Mouse (Mus musculus) heart, embryonic 10.5 days (tissue): ENCODE measurements around the gene Dnah7b. TPM values are rescaled to one million over a fixed set of nuclear protein-coding genes. Genes with fewer than 3 reads are reported as not detected.
"Not testable (repeated sequence)": the region's sequence is repeated elsewhere in the genome, so short reads cannot be mapped to it uniquely, and the experiment has no call there.

Experiments
- DNase-seq: peaks from one replicate; pipeline ENCODE4 v3.0.0-alpha.2; 2017; ENCODE audit warnings: low spot score
- H3K27ac ChIP-seq: fragments of 300-500 bp; sonication (generic); 2 replicates; pipeline ENCODE4 v1.5.1; 2016; ENCODE audit warnings: mild to moderate bottlenecking
- H3K27me3 ChIP-seq: fragments of 300-500 bp; sonication (generic); 2 replicates; pipeline ENCODE4 v1.6.1; 2016; ENCODE audit warnings: mild to moderate bottlenecking; ENCODE audit not compliant: poor library complexity, insufficient read depth, severe bottlenecking
- H3K36me3 ChIP-seq: fragments of 300-500 bp; sonication (generic); 2 replicates; pipeline ENCODE4 v1.6.1; 2016; ENCODE audit warnings: mild to moderate bottlenecking, moderate library complexity
- H3K4me1 ChIP-seq: fragments of 300-500 bp; sonication (generic); 2 replicates; pipeline ENCODE4 v1.6.1; 2016; ENCODE audit warnings: mild to moderate bottlenecking
- H3K4me3 ChIP-seq: fragments of 300-500 bp; sonication (generic); 2 replicates; pipeline ENCODE4 v1.5.1; 2016; ENCODE audit warnings: mild to moderate bottlenecking, moderate library complexity
- H3K9me3 ChIP-seq: fragments of 300-500 bp; sonication (generic); 2 replicates; pipeline ENCODE4 v1.6.1; 2016; ENCODE audit warnings: mild to moderate bottlenecking, moderate library complexity
- WGBS: fragments of 180-500 bp; shearing (Covaris S2); methylation state at CpG from one replicate; pipeline ENCODE4 v1.1.7; 2016; 5-methylcytosine and 5-hydroxymethylcytosine counted together
- polyA plus RNA-seq: library from polyadenylated mRNA; unstranded; fragments of >200 nt; fragmentation: Nextera tagmentation; extraction: Ambion mirVana; gene quantifications from 2 replicates; pipeline ENCODE4 v1.2.1, GENCODE M21; 2016

The Dnah7b gene
- polyA plus RNA-seq, 1 experiment from 2014 or later: 2.6 TPM

DNA sequence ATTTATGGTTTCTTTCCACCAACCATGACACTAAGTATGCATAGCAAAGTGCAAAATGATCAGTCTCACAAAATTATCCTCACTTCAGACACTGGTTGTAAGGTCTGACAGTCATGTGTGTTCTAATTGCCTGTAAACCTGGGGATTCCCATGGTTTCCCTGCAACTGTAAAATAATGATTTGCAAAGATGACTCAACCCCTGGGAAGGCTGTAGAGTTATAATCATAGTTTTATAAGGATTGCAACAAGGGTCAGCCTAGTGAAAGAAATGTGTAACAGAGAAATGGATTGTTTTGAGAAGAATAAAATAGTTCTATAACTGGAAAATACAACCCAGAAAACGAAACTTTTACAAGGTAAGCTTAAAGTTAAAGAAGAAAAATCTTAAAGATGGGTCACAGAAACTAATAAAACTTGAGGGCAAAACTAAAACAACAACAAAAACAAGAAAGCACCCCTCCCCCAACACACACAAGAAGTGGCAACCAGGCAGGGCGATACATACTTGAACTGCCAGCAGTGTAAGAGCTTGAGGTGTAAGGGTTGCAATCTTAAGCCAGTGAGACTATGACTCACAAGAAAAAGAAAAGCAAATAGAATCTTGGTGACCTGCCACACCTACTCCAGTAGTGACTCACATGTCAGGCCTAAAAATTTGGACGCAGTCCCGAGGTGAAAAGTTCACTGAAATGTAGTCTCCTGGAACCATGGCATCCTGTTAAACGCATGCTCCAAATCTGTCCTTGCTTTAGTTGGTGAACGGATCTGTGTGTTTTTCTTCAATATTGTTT lies 342.4 kb downstream of the Dnah7b start:
- no peaks in the 10 kb centered on the region for H3K27me3 ChIP-seq
- no peak overlapping the region for H3K4me3 ChIP-seq
- H3K27ac ChIP-seq: no peak overlapping the region
- H3K36me3 ChIP-seq: no peaks in the 10 kb centered on the region
- no peak for DNase-seq
- WGBS: 80% methylated on average over 6 of the region's 6 CpGs
- H3K4me1 ChIP-seq: no peaks in the 10 kb centered on the region
- H3K9me3 ChIP-seq: no peaks in the 10 kb centered on the region

GRCm38 (mm10) chr1:46414798-46415197 lies 348.7 kb downstream of the Dnah7b start:
- H3K27ac ChIP-seq, H3K36me3 ChIP-seq, H3K9me3 ChIP-seq, H3K4me1 ChIP-seq, H3K27me3 ChIP-seq, DNase-seq, H3K4me3 ChIP-seq: not testable (repeated sequence)
- WGBS: 77% methylated on average over 7 of the region's 7 CpGs

DNA sequence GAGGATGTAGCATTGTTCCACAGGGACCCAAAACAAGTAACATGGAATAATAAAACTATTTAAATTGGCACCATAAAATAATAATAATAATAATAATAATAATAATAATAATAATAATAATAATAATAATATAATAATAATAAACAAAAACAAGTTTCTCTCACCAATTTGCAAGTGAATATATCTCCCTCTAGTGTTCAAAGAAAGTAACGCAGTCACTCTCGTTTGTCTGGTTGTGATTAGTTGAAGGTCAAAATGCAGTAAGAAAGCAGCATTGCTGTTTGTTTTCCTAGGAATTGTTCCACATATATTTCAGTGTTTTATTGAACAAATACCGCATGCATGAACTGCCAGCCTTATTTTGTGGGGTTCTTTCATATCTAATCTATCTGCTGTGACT lies 350.8 kb downstream of the Dnah7b start:
- not testable (repeated sequence) for H3K4me3 ChIP-seq, H3K36me3 ChIP-seq, H3K27ac ChIP-seq, DNase-seq, H3K4me1 ChIP-seq, H3K27me3 ChIP-seq, H3K9me3 ChIP-seq
- WGBS: 16% methylated on average over 3 of the region's 3 CpGs

GRCm38 (mm10) chr1:46418966-46419365 lies 352.9 kb downstream of the Dnah7b start:
- not testable (repeated sequence) for H3K27me3 ChIP-seq, H3K36me3 ChIP-seq, H3K4me3 ChIP-seq, H3K27ac ChIP-seq, H3K4me1 ChIP-seq, DNase-seq, H3K9me3 ChIP-seq
- WGBS: 84% methylated on average over 4 of the region's 4 CpGs

Other genes with a start within 250 kb of the Dnah7b start
- gene Gm5269, start 176.0 kb upstream of the Dnah7b start, polyA plus RNA-seq: not detected in 2 replicates
- gene Slc40a1, start 139.8 kb upstream of the Dnah7b start, polyA plus RNA-seq: 12.5 and 13.2 TPM in 2 replicates